Mouse (Mus musculus): ENCODE data around the gene Batf.

Gene Batf

DNA sequence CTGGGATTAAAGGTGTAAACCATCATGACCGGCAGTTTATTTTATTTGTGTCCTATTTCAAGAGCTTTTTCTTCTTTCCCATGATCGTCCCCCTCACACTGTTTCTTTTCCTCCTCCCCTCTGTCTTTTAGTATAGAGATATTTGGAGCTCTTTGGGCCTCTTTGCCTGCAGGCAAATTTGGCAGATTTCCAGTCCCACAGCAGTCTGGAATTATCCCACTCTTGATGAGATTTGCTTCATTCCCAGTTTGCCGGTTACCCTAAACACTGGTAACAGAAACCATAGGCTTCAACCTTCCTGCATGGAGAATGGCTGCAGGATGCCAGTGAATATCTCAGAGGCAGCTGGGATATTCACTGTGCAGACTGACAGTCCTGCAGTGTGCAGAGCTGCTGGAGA, 17.8 kb upstream of the Batf start:
- POLR2A ChIA-PET, result interaction anchor here in 1 of 4 experiments (1.3 kb wide), 1 partner anchor 28 kb away, joined by 3 read pairs; no protein-coding TSS in a partner anchor

DNA sequence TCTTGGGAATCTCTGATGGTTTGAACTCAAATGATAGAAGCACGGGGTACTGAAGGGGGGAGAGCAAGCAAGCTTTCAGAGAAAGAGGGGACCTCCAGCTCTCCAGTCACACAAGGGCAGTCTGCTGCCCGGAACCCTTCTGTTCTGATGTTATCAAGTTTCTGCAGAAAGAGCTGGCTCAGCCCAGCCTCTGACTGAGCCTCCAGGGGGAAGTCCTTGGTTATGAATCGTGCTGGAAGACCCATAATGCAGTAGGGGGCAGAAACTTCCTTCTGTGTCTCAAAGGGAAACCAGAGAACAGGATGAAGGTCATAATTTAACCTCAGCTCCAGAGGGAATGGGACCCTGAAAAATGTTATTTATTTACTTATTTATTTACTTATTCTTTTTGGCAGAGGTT, 16.4 kb upstream of the Batf start:
- ChIA-PET CTCF (interaction anchor here in 3 of 4 experiments (0.6 to 2.0 kb wide), 3 partner anchors 60 to 814 kb away, joined by 3 to 5 read pairs (median 4); no protein-coding TSS in a partner anchor), POLR2A (no interaction called here)

More for the DNA sequence above, 17.8 kb upstream of the Batf start:
- CTCF ChIA-PET, result interaction anchor here in 3 of 4 experiments (0.5 to 1.3 kb wide), 5 partner anchors 8 to 323 kb away, joined by 3 to 7 read pairs (median 4); no protein-coding TSS in a partner anchor

DNA sequence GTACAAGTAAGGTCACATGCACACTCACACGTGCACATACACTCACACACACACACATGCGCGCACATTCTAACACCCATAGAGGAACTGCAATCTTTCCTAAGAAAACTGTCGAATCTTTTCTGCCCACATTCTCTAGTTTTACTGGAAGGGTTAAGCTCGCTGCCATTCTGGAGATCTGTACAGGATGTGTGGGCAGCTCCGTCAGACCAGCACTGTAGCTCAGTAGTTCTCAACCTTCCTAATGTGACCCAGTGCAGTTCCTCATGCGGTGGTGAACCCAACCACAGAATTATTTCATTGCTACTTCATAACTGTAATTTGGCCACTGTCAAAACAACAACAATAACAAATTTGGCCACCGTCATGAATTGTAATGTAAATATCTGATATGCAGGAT, 12.6 kb upstream of the Batf start:
- ChIA-PET POLR2A (no interaction called here), CTCF (interaction anchor here in 2 of 4 experiments (0.6 to 1.8 kb wide), 4 partner anchors 11 to 55 kb away, joined by 3 to 6 read pairs (median 3); no protein-coding TSS in a partner anchor)

DNA sequence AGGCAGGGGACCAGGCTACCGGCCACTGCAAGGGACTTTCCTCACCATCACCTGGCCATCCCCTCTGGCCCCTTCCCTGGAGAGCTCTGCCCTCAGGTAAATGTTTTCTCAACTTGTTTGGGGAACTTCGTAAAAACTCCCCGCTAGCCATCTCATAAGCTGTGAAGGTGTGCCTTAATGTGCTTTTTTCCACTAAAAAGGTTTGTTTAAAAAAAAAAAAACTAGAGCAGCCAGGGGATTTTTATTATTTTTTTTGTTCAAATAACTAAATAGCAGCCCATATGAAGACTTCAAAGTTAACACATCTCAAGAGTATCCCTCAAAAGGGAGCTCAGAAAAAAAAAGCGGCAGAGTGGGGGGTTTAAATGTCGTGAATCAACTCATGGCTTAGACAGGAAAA, 7.4 kb upstream of the Batf start:
- CTCF ChIA-PET, result interaction anchor here in 1 of 4 experiments (0.6 kb wide), 1 partner anchor 103 kb away, joined by 3 read pairs; no protein-coding TSS in a partner anchor

DNA sequence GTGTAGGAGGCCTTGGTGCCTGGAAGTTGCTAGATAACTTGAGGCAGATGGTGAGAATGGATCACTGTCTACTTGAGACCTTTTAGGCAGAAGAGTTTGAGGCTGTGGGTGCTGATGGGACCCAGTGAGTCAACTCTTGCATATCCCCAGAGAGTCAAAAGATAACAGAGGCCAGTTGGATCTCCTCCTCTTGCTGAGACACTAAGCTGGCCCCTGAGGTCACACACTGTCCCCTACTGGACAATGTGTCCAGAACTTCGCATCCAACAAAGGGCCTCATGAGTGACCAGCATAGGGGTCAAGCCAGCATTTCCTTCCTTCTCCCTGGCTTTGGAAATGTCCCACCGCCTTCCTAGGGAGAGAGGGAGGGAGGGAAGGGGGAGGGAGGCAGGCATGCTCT, 6.7 kb upstream of the Batf start:
- ChIA-PET POLR2A (no interaction called here), CTCF (no interaction called here)

More for the DNA sequence above, 7.4 kb upstream of the Batf start:
- POLR2A ChIA-PET, result interaction anchor here in 2 of 4 experiments (0.6 kb wide), 2 partner anchors 17 to 170 kb away, joined by 3 read pairs; no protein-coding TSS in a partner anchor

DNA sequence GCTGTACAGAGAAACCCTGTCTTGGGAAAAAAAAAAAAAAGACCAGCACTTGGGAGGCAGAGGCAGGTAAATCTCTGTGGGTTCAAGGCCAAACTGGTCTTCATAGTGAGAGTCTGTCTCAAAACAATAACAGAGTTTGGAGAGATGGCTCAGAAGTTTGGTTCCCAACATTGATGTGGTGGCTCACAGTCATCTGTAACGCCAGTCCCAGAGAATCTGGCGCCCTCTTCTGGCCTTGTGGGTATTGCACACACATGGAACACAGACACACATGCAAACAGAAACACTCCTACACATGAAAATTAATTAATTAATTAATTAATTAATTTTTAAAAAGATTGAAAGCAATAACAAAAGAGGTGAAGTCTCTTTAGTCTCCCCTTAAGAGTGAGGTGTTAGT, 4.1 kb upstream of the Batf start:
- ChIA-PET POLR2A (interaction anchor here in 1 of 4 experiments (1.1 kb wide), 1 partner anchor 8 kb away, joined by 3 read pairs; no protein-coding TSS in a partner anchor), CTCF (interaction anchor here in 1 of 4 experiments (0.7 kb wide), 1 partner anchor 59 kb away, joined by 4 read pairs; no protein-coding TSS in a partner anchor)

DNA sequence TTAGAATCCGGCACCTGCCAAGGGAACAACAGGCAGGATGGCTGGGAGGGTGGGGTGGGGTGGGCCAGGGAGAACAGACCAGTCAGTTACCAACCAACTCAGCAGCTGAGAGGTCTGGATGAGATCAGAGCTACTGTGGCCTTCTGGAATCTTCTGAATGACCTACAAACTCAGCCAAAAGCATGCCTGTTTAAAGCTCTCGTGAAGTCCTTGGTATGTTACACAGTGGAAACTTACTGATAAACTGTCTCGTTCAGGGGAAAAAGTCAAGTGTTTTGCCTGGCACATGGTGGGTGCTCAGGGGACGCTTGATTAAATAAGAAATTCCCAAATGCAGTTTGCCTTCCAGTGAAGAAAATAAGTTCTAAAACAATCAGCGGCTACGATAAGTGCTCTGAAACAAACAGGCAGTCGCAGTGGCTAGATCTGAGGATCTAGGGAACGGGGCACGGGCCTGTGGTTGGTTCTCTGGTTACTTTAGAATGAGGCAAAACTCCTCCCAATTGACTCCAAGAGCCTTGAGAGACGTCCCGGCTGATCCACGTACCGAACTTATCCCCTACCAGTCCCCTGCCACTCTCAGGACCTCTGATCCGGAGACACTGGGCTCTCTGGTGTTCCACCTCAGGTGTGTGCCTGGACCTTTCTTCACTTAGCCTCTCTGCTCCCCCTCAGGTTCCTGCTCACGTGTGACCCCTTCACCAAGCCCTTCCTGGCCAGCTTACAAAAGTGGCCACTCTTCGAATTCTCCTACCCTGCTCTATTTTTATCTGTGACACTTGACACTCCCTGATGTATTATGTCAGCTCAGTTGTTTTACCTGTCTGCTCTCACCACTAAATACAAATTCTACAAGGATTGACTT, 1.8 kb upstream of the Batf start:
- ChIA-PET CTCF (interaction anchor here in 1 of 4 experiments (0.9 to 1.1 kb wide), 2 partner anchors 19 to 44 kb away, joined by 3 to 5 read pairs; no protein-coding TSS in a partner anchor), POLR2A (interaction anchor here in 1 of 4 experiments (0.5 kb wide), 1 partner anchor 161 kb away, joined by 5 read pairs; no protein-coding TSS in a partner anchor)

DNA sequence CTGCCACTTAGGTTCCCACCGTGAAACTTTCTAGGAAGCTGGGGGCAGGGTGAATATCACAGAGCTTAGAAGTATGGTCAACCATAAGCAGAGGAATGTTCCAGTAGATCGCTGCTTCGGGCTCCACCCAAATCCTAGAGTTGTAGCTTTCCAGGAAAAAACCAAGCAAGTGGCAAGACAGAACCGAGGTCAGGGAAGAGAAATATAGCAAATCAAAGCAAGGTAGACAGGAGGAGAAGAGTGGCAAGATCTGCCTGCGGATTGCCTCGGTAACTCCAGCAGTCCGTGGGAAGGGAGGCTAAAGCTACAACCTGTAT, 706 bp downstream of the Batf start:
- ChIA-PET CTCF (interaction anchor here (0.5 to 1.6 kb wide), 10 partner anchors 24 to 811 kb away, joined by 3 to 10 read pairs (median 6); partner anchors contain the start of gene Ltbp2 (in 1 of the 4)), POLR2A (interaction anchor here in 3 of 4 experiments (0.5 to 1.3 kb wide), 10 partner anchors 9 to 152 kb away, joined by 3 to 5 read pairs (median 3); partner anchors contain the start of gene Flvcr2 (in 1 of the 3))

DNA sequence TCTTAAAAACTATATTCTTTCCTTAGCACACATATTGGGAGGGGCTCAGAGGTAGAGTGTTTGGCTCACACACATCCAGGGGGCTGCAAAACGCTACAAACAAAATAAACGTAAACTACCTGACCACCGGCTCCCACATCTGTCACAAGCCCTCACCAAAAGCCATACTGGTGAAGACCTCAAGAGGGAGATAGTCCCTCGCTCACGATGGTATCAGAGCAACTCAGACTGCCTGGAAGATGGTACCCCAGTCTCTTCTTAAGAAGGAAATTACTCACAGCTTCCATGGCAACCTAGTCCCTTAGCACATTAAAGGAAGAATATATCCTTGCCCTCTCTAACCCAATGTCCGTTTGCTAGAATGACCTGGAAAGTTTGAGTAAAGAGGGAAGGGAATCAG, 1.4 kb downstream of the Batf start:
- CTCF ChIA-PET, result interaction anchor here in 2 of 4 experiments (1.6 to 1.8 kb wide), 2 partner anchors 42 kb away, joined by 4 to 8 read pairs; no protein-coding TSS in a partner anchor

DNA sequence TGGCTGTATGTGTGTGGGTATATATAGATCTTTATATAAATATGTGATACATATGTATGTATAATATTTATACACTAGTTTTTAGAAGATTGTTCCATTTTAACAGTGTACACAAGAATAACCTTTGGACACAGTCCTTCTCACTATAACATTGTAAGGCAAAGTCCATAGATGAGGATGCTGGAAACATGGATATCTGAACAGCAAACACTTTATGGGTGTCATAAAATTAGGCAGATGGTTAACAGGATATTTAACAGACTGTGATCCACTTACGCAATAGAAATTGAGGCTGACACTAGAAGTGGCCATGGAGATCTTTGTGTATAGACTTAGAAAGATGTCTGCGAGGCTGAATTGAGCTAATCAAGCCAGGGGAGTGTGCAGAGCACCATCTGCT, 9.3 kb downstream of the Batf start:
- ChIA-PET POLR2A (interaction anchor here in 2 of 4 experiments (0.6 to 1.3 kb wide), 3 partner anchors 9 to 10 kb away, joined by 3 to 4 read pairs (median 3); no protein-coding TSS in a partner anchor), CTCF (interaction anchor here in 1 of 4 experiments (1.1 to 1.3 kb wide), 2 partner anchors 33 to 123 kb away, joined by 3 read pairs; no protein-coding TSS in a partner anchor)

More for the DNA sequence above, 1.4 kb downstream of the Batf start:
- POLR2A ChIA-PET, result interaction anchor here in 1 of 4 experiments (1.0 to 1.3 kb wide), 2 partner anchors 18 to 142 kb away, joined by 3 to 5 read pairs; no protein-coding TSS in a partner anchor

DNA sequence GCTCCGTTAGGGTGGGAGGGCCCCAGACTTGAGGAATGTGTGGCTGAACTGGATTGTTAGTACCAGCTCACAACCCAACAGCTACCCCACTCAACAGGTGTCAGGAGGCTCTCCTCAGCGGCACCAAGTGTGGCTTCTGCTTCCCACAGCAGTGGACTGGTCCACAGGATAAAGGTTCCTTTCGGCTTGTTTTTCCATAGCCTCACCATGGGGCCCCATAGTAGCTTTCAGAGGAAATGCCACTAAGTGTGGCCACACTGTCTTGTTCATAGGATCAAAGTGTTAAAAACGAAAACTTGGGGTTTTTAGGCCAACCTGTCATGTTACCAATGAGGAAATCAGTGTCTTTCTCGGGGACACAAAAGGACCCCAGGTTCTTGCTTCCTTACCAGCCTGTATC, 10.0 kb downstream of the Batf start:
- CTCF ChIA-PET, result interaction anchor here in 1 of 4 experiments (1.1 to 1.3 kb wide), 2 partner anchors 33 to 122 kb away, joined by 3 read pairs; no protein-coding TSS in a partner anchor
- POLR2A ChIA-PET, result interaction anchor here in 3 of 4 experiments (0.6 to 1.3 kb wide), 4 partner anchors 9 to 17 kb away, joined by 3 to 4 read pairs (median 3); no protein-coding TSS in a partner anchor

DNA sequence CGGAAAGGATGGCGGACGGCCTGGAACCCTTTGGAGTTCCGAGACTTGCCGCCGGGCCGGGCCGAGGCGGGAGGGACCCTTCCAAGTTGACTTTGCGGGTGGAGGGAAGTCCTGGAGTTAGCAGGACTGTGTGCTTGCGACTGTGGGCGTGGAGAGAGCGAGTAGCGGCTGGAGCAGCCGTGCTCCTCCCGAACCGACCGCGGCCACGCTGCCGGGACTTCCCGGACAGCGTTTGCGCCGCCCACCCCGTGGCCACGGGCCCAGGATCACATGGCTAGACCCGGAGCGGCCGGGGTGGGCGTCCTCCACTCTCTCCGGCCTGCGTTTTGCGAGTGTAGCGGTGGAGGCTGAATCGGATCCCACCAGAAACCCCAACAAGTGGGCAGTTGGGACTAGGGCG, 11.7 kb downstream of the Batf start:
- CTCF ChIA-PET, result interaction anchor here in 2 of 4 experiments (0.6 to 0.9 kb wide), 2 partner anchors 31 to 86 kb away, joined by 3 to 5 read pairs; no protein-coding TSS in a partner anchor
- POLR2A ChIA-PET, result interaction anchor here in 1 of 4 experiments (0.7 to 1.1 kb wide), 2 partner anchors 10 to 738 kb away, joined by 3 read pairs; no protein-coding TSS in a partner anchor

DNA sequence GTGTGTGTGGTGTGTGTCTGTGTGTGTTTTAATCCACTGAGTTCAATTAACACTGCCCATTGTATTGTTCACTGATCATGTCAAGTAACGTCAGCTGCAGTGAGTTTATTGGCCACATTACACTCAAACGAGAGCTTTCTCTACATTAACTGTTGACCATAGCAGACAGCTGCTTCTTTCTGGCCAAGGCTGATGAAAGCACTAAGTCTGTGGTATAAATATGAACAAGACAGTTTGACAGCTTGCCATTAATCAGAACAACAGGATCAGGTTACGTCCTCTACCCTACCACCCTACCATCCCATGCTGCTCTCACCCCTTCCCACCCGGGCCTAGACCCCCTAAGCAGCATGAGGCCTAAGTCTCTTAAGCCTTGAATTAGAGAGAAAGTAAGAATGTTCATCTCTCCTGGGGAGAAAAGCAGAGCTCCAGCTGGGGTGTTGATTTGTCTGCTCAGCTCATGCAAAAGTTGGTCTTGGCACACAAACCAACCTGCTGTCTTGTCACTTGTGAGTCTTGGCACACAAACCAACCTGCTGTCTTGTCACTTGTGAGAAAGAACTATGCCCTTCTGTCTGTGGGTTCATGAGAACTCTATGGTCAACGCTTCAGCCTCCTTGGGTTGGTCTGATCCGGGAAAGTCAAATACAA, 13.8 kb downstream of the Batf start:
- CTCF ChIA-PET, result interaction anchor here in 2 of 4 experiments (0.7 to 1.2 kb wide), 2 partner anchors 29 to 1733 kb away, joined by 3 to 5 read pairs; no protein-coding TSS in a partner anchor

DNA sequence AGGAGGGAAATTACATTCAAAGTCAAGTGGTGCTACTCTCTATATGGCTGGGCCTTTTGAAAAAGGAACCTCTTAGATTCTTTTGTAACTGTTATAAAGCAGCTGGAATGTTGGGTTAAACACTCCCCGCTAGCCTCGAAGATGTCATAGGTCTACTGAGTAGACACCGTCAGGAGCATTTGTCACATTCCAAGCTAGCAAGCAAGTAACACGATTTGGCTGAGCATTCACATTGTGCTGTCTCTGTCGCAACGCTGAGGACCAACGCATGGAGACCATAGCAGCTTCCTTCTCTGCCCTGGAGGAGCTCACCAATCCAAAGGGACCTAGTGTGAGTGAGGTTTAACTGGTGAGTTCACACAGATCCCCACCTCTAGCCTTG, 14.4 kb downstream of the Batf start:
- ChIA-PET CTCF (interaction anchor here in 2 of 4 experiments (0.7 to 1.2 kb wide), 2 partner anchors 14 to 29 kb away, joined by 3 to 5 read pairs; no protein-coding TSS in a partner anchor), POLR2A (no interaction called here)

More for the DNA sequence above, 13.8 kb downstream of the Batf start:
- POLR2A ChIA-PET, result interaction anchor here in 1 of 4 experiments (0.6 kb wide), 1 partner anchor 13 kb away, joined by 3 read pairs; no protein-coding TSS in a partner anchor

DNA sequence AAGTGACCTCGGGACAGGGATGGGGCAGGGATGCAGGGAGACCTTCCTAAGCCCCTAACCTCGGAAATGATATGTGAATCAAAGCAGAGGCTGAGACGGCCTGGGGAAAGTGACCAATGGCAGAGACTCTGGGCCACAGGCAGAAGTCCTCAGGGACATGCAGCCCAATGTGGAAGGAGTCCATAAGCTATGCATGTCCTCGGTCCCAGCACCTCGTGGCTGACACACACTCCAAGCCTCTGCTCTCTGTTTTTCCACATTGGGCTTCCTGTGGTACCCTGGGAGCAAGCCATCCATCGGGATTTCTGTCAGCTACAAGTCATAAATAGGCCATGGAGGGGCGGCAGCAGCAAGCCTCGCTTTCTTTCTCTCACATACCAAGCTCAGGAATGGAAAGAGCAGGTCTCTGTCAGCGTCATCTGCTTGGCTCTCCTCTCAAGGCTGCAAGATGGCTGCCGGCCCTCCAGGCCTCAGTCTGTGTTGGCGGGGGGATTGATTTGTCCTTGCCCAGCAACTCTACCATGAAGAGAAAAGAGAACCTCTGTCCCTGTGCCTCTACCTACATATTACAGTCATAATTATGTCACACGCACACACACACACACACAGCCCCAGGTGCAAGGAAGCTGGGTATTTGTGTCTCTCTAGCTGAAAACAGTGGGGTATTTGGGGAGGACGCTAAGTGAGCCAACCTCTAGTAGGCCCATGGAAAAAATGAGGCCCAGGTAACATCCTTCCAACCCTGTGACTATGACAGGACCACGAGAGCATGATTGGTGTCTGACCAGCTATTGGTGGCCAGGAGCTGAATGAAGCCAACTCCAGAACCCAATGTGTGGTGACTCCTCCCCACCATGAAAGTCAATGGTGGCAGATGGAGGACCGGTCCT, 15.9 kb downstream of the Batf start:
- ChIA-PET POLR2A (interaction anchor here in 3 of 4 experiments (0.6 to 1.6 kb wide), 3 partner anchors 8 to 209 kb away, joined by 3 to 5 read pairs (median 3); no protein-coding TSS in a partner anchor), CTCF (interaction anchor here in 3 of 4 experiments (0.7 to 2.2 kb wide), 4 partner anchors 9 to 1052 kb away, joined by 3 to 8 read pairs (median 5); no protein-coding TSS in a partner anchor)

DNA sequence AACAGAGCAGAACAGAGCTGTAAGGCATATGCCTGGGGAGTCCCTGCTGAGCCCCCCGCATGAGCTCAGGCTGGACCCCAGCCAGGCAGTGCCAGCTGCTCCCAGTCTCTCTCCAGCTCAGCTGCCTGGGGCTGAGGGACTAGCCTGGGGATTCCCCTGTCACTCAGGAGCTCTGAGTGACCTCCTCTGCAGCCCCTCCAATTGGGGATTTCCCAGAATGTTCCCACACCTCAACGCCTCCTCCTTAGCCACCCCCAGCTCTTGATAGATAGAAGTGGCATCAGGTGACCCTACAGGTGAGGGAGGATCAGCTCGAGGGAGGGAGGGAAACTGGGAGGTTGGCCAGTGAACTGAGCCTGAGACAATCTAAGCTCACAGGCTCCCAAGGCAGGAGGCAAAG, 17.0 kb downstream of the Batf start:
- ChIA-PET CTCF (interaction anchor here (0.5 to 2.2 kb wide), 7 partner anchors 10 to 773 kb away, joined by 3 to 8 read pairs (median 3); no protein-coding TSS in a partner anchor), POLR2A (interaction anchor here in 3 of 4 experiments (0.6 to 1.6 kb wide), 6 partner anchors 9 to 1717 kb away, joined by 3 to 5 read pairs (median 3); no protein-coding TSS in a partner anchor)

DNA sequence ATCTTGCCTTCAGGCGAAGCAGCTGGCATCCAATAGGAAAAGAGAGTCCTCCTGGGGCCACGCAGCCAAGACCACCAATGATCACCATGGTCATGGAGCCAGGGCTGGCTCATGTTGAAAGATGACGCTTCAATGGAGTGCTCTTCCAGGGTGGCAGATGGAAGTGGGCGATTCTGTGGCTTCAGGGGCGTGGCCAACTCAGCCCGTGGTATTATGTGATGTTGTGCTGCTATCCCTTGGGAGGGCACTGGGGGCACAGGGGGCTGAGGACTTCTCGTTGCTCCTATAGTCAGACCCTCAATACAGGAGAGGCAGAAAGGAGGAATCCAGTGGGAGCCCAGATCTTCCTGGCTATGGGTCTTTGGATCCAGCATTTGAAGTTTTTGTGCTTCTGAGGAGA, 18.1 kb downstream of the Batf start:
- CTCF ChIA-PET, result interaction anchor here in 3 of 4 experiments (0.7 to 3.4 kb wide), 5 partner anchors 20 to 42 kb away, joined by 3 to 14 read pairs (median 3); no protein-coding TSS in a partner anchor
- POLR2A ChIA-PET, result interaction anchor here in 2 of 4 experiments (1.2 to 1.5 kb wide), 3 partner anchors 16 to 330 kb away, joined by 3 to 6 read pairs (median 3); partner anchors contain the start of gene Tmed10 (in 1 of the 2)
